Mouse (Mus musculus) heart, embryonic 11.5 days (tissue): ENCODE data around the gene Lrrc8b. TPM values are rescaled to one million over a fixed set of nuclear protein-coding genes. Genes with fewer than 3 reads are reported as not detected.

Experiments
- ATAC-seq: fragments of 200-750 bp; cut with Nextera tagmentation; replicated peaks from 2 replicates; pipeline ENCODE4 v1.8.0; 2017; ENCODE audit warnings: moderate library complexity; ENCODE audit not compliant: insufficient number of reproducible peaks, low FRiP score, low TSS enrichment
- H3K27ac ChIP-seq: fragments of 300-500 bp; sonication (generic); 2 replicates; pipeline ENCODE4 v1.5.1; 2014; ENCODE audit warnings: mild to moderate bottlenecking, low read depth, low read length
- H3K27me3 ChIP-seq: fragments of 300-500 bp; sonication (generic); 2 replicates; pipeline ENCODE4 v1.6.1; 2014; ENCODE audit warnings: mild to moderate bottlenecking, low read length, mixed read lengths; ENCODE audit not compliant: control insufficient read depth, insufficient read depth
- H3K36me3 ChIP-seq: fragments of 300-500 bp; sonication (generic); 2 replicates; pipeline ENCODE4 v1.6.1; 2014; ENCODE audit warnings: mild to moderate bottlenecking, low read length, moderate library complexity, mixed read lengths; ENCODE audit not compliant: control insufficient read depth, insufficient read depth
- H3K4me1 ChIP-seq: fragments of 300-500 bp; sonication (generic); 2 replicates; pipeline ENCODE4 v1.6.1; 2014; ENCODE audit warnings: low read length; ENCODE audit not compliant: control insufficient read depth, insufficient read depth
- H3K4me2 ChIP-seq: fragments of 300-500 bp; sonication (generic); 2 replicates; pipeline ENCODE4 v1.6.1; 2014; ENCODE audit warnings: mild to moderate bottlenecking, moderate library complexity
- H3K4me3 ChIP-seq: fragments of 300-500 bp; sonication (generic); 2 replicates; pipeline ENCODE4 v1.5.1; 2014; ENCODE audit warnings: low read depth, low read length
- H3K9ac ChIP-seq: fragments of 300-500 bp; sonication (generic); 2 replicates; pipeline ENCODE4 v1.6.1; 2014; ENCODE audit warnings: mild to moderate bottlenecking, low read depth, low read length, moderate library complexity
- H3K9me3 ChIP-seq: fragments of 300-500 bp; sonication (generic); replicated peaks from 2 replicates; pipeline ENCODE4 v1.6.1; 2016; ENCODE audit warnings: low read length; ENCODE audit not compliant: control insufficient read depth
- WGBS: fragments of 180-500 bp; shearing (Covaris S2); extraction: QIAGEN DNeasy Blood & Tissue Kit; methylation state at CpG from one replicate; pipeline ENCODE4 v1.1.7; 2014; ENCODE audit not compliant: insufficient replicate concordance; 5-methylcytosine and 5-hydroxymethylcytosine counted together
- polyA plus RNA-seq: library from polyadenylated mRNA; unstranded; fragments of >200 nt; fragmentation: Nextera tagmentation; extraction: Ambion mirVana; gene quantifications from 2 replicates; pipeline ENCODE4 v1.2.1, GENCODE M21; 2014

Gene Lrrc8b
- polyA plus RNA-seq, 1 experiment from 2014 or later, result 6.2 TPM

GRCm38 (mm10) chr5:105430148-105430547 is 14.6 kb downstream of the Lrrc8b start:
- Histone ChIP-seq H3K9me3 (no peaks in the 10 kb centered on the region), H3K4me1 (peaks cover 4% of the 10 kb centered on the region; the same call in 1 of the 2 replicates), H3K4me3 (no peak overlapping the region), H3K36me3 (no peaks in the 10 kb centered on the region), H3K27ac (no peak overlapping the region), H3K4me2 (no peak overlapping the region), H3K9ac (no peak overlapping the region), H3K27me3 (no peaks in the 10 kb centered on the region)
- 87% methylated on average over 8 of the region's 8 CpGs for WGBS
- no peak for ATAC-seq

DNA sequence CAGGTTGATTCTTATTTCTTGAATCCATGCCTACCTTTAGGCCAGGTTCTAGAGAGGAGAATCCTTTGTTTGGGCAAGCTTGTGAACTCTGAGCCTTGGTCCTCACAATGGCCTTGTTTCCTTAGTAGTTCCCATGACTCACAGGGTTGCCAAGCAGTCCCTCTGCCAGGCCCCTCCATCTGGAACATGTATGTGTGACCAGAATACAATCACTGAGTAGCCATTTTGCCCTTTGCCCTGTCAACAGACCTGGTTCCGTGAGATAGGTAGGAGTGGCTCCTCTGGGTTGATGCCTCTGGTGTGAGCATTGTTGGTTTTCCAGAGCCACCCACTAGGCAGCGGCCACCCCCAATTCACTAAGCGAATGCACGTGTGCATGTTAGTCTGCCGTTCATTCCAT is 24.0 kb downstream of the Lrrc8b start:
- Histone ChIP-seq H3K27ac (no peak overlapping the region), H3K4me2 (no peak overlapping the region), H3K9ac (no peak overlapping the region), H3K27me3 (no peaks in the 10 kb centered on the region), H3K4me3 (no peak overlapping the region), H3K4me1 (peaks cover 12% of the 10 kb centered on the region), H3K36me3 (no peaks in the 10 kb centered on the region), H3K9me3 (no peaks in the 10 kb centered on the region)
- ATAC-seq, result no peak
- 84% methylated on average over 5 of the region's 5 CpGs for WGBS

GRCm38 (mm10) chr5:105440992-105441535 is 25.5 kb downstream of the Lrrc8b start:
- no peaks in the 10 kb centered on the region for H3K36me3 ChIP-seq
- no peak overlapping the region for H3K9ac ChIP-seq
- no peaks in the 10 kb centered on the region for H3K9me3 ChIP-seq
- no peak overlapping the region for H3K4me2 ChIP-seq
- 52% methylated on average over 9 of the region's 9 CpGs for WGBS
- H3K27me3 ChIP-seq, result no peaks in the 10 kb centered on the region
- peaks cover 7% of the 10 kb centered on the region; the same call in 1 of the 2 replicates for H3K4me1 ChIP-seq
- ATAC-seq, result no peak
- no peak overlapping the region for H3K4me3 ChIP-seq
- no peak overlapping the region for H3K27ac ChIP-seq

GRCm38 (mm10) chr5:105442212-105443000 is 26.8 kb downstream of the Lrrc8b start:
- WGBS, result 65% methylated on average over 5 of the region's 5 CpGs
- ATAC-seq, result no peak
- H3K9ac ChIP-seq, result no peak overlapping the region
- no peaks in the 10 kb centered on the region for H3K9me3 ChIP-seq
- H3K27me3 ChIP-seq, result no peaks in the 10 kb centered on the region
- peaks cover 5% of the 10 kb centered on the region; the same call in 1 of the 2 replicates for H3K4me1 ChIP-seq
- H3K4me2 ChIP-seq, result no peak overlapping the region
- H3K27ac ChIP-seq, result no peak overlapping the region
- no peak overlapping the region for H3K4me3 ChIP-seq
- no peaks in the 10 kb centered on the region for H3K36me3 ChIP-seq

DNA sequence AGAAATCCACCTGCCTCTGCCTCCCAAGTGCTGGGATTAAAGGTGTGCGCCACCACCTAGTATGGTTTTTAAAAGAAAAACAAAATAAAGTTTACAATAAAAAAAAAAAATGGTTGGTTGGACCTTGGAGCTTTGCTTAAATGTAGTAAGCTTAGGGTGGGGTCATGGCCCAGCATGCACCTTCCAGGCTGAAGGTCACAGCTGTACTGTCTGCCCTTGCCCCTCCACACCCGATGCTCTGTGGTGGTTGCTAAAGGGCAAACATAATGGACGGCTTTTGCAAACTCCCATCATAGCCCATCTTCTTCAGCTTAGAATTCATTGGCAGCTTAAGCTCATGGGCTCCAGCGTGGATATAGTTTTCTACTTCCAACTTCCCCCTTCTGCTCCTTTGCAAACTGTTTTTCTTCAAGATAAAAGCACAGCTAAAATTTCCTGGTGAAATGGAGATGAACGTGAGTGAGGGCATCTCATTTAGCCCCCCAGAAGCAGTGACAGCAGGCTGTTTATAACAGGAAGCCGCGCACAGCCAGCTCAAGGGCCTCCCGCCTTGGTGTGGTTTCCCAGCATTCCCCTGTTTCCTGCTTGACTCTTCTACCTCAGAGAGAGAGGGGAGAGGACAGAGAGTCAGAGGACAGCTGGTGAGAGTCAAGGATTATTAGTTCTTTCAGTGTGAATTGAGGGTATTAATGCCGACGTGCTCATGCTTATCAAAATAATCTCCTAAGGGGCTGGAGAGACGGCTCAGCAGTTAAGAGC is 27.7 kb downstream of the Lrrc8b start:
- WGBS, result 49% methylated on average over 11 of the region's 11 CpGs
- no peak overlapping the region for H3K4me3 ChIP-seq
- peak overlapping the region; percentile 50 for H3K27ac ChIP-seq
- ATAC-seq, result no peak; the same call in 1 of the 2 replicates
- no peaks in the 10 kb centered on the region for H3K9me3 ChIP-seq
- no peak overlapping the region for H3K4me2 ChIP-seq
- no peaks in the 10 kb centered on the region for H3K36me3 ChIP-seq
- H3K9ac ChIP-seq, result no peak overlapping the region
- H3K27me3 ChIP-seq, result no peaks in the 10 kb centered on the region
- peaks cover 5% of the 10 kb centered on the region; the same call in 1 of the 2 replicates for H3K4me1 ChIP-seq

DNA sequence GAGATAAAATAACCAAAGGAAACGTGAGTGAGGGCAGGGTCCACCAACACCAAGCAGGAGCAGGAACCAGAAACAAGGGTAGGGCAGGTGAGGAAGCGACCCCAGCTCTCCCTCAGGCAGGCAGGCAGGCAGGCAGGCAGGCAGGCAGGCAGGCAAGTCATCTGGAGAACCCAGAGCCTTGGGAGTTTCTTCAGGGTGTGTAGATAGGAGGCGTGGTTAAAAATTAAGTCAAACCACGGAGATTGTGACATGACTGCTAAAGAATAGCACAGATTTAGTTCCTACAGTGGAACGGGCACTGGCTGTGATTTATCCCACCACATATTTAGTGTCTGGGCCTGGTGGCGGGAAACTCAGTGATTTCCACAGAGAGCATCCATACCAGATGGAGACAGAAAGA is 30.1 kb downstream of the Lrrc8b start:
- Histone ChIP-seq H3K4me3 (no peak overlapping the region), H3K9ac (no peak overlapping the region), H3K36me3 (no peaks in the 10 kb centered on the region), H3K4me1 (peaks cover 5% of the 10 kb centered on the region; the same call in 1 of the 2 replicates), H3K27ac (no peak overlapping the region), H3K4me2 (no peak overlapping the region), H3K9me3 (no peaks in the 10 kb centered on the region), H3K27me3 (no peaks in the 10 kb centered on the region)
- 71% methylated on average over 6 of the region's 6 CpGs for WGBS
- ATAC-seq, result no peak

DNA sequence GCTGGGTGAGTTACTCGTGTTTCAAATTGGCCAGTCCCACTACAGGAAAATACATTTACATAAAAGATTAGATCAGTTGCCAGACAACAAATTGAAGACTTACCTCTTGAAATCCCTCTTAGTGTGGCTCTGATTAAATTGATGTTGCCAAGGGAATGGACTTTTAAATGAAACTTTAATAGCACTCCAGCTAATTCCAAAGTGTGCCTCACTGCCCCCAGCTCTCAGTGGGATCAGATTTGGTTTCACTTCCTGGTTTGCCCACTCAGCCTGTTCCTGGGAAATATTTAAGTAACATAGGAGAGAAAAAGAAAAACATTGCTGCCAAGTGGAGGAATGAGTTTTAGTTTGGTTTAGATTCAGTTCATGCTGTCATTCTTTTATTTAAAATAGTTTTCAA is 38.5 kb downstream of the Lrrc8b start:
- Histone ChIP-seq H3K9me3 (no peaks in the 10 kb centered on the region), H3K36me3 (no peaks in the 10 kb centered on the region), H3K4me2 (no peak overlapping the region), H3K4me1 (no peaks in the 10 kb centered on the region), H3K4me3 (no peak overlapping the region), H3K9ac (no peak overlapping the region), H3K27ac (no peak overlapping the region), H3K27me3 (no peaks in the 10 kb centered on the region)
- ATAC-seq, result no peak
- 35% methylated on average over 1 of the region's 1 CpGs for WGBS

DNA sequence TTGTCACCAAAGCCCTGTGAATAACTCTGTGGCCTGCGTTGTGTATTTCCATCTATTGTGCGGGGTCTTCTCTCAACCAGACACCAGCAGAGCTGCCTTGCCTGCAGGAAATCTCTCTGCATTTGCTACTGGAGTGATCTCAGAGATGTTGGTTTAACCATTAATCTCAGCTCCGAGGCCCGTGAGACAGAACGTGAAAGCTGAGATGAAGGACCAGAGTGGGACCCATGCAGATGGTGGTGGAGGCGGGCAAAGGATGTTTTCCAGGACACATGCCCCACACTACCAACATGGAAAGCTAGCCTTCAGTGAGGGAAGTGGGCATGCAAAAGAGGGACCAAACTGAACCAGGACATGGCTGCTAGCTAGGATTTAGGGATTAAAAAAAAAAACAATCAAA is 43.5 kb downstream of the Lrrc8b start:
- H3K27me3 ChIP-seq, result no peaks in the 10 kb centered on the region
- H3K9me3 ChIP-seq, result no peaks in the 10 kb centered on the region
- no peak overlapping the region for H3K4me3 ChIP-seq
- ATAC-seq, result no peak
- H3K4me2 ChIP-seq, result no peak overlapping the region
- no peaks in the 10 kb centered on the region for H3K36me3 ChIP-seq
- H3K4me1 ChIP-seq, result no peaks in the 10 kb centered on the region
- WGBS, result 71% methylated on average over 6 of the region's 6 CpGs
- H3K27ac ChIP-seq, result no peak overlapping the region
- H3K9ac ChIP-seq, result no peak overlapping the region
